Mouse (Mus musculus) cortical plate, adult 2 months (tissue): ENCODE data around the gene 9030612E09Rik. TPM values are rescaled to one million over a fixed set of nuclear protein-coding genes. Genes with fewer than 3 reads are reported as not detected.

ENCODE experiments used
- H3K27ac ChIP-seq: fragments of 200-500 bp; 2 replicates; pipeline ENCODE4 v1.5.1; 2012; ENCODE audit warnings: low read length, control low read depth, inconsistent platforms; ENCODE audit not compliant: insufficient read depth
- H3K4me1 ChIP-seq: fragments of 200-500 bp; 2 replicates; pipeline ENCODE4 v1.6.1; 2011; ENCODE audit warnings: low read length; ENCODE audit not compliant: control insufficient read depth, insufficient read depth
- H3K4me3 ChIP-seq: fragments of 200-500 bp; 2 replicates; pipeline ENCODE4 v1.5.1; 2011; ENCODE audit warnings: mild to moderate bottlenecking, low read length, control low read depth; ENCODE audit not compliant: insufficient read depth
- CTCF ChIP-seq: fragments of 200-500 bp; IDR thresholded peaks from 2 replicates; pipeline ENCODE4 v1.5.1; 2011; ENCODE audit warnings: mild to moderate bottlenecking, control low read depth, low read length; ENCODE audit not compliant: insufficient read depth; ENCODE audit errors: extremely low read depth
- POLR2A ChIP-seq: fragments of 200-500 bp; IDR thresholded peaks from 2 replicates; pipeline ENCODE4 v1.6.1; 2011; ENCODE audit warnings: mild to moderate bottlenecking, low read length, control low read depth; ENCODE audit not compliant: insufficient read depth; ENCODE audit errors: extremely low read depth
- polyA plus RNA-seq: library from polyadenylated mRNA; depleted of rRNA; stranded (reverse); fragments of >200 nt; gene quantifications from 2 replicates; pipeline ENCODE4 v1.2.3, GENCODE M21; 2012; rRNA removed

9030612E09Rik gene
- polyA plus RNA-seq, 1 experiment: 3.7 TPM

- Histone ChIP-seq H3K4me3 (no peak overlapping the region), H3K4me1 (no peaks in the 10 kb centered on the region; the same call in 1 of the 2 replicates), H3K27ac (no peak overlapping the region)
- no peak for TF ChIP-seq POLR2A
- no peak for TF ChIP-seq CTCF
Observed at GRCm38 (mm10) chr10:43180313-43180912, 5.9 kb downstream of the 9030612E09Rik start.

- Histone ChIP-seq H3K4me1 (no peaks in the 10 kb centered on the region), H3K4me3 (no peak overlapping the region), H3K27ac (no peak overlapping the region)
- TF ChIP-seq CTCF (no peak), POLR2A (no peak)
Observed at GRCm38 (mm10) chr10:43200206-43200605, 25.7 kb downstream of the 9030612E09Rik start.

- TF ChIP-seq POLR2A: no peak
- TF ChIP-seq CTCF: no peak
- Histone ChIP-seq H3K27ac (no peak overlapping the region), H3K4me3 (no peak overlapping the region), H3K4me1 (no peaks in the 10 kb centered on the region)
Observed at GRCm38 (mm10) chr10:43203865-43204264, 29.4 kb downstream of the 9030612E09Rik start.

- H3K4me1 ChIP-seq: no peaks in the 10 kb centered on the region
- H3K27ac ChIP-seq: no peak overlapping the region
- H3K4me3 ChIP-seq: no peak overlapping the region
- no peak for TF ChIP-seq POLR2A
- peak; percentile 19; the same call in 1 of the 2 replicates for TF ChIP-seq CTCF
Observed at GRCm38 (mm10) chr10:43211866-43212265, 37.4 kb downstream of the 9030612E09Rik start.

GRCm38 (mm10) chr10:43217361-43217900 is 42.9 kb downstream of the 9030612E09Rik start:
- H3K4me3 ChIP-seq: no peak overlapping the region
- H3K27ac ChIP-seq: no peak overlapping the region
- H3K4me1 ChIP-seq: peaks cover 2% of the 10 kb centered on the region; the same call in 1 of the 2 replicates
- TF ChIP-seq CTCF (no peak), POLR2A (no peak)

GRCm38 (mm10) chr10:43220479-43220878 is 46.0 kb downstream of the 9030612E09Rik start:
- TF ChIP-seq CTCF (no peak), POLR2A (no peak)
- peak overlapping the region; percentile 96 for H3K27ac ChIP-seq
- H3K4me3 ChIP-seq: peak overlapping the region; percentile 88
- H3K4me1 ChIP-seq: peaks cover 2% of the 10 kb centered on the region; the same call in 1 of the 2 replicates

GRCm38 (mm10) chr10:43220910-43221625 is 46.6 kb downstream of the 9030612E09Rik start, which contains the start of gene Pdss2:
Gene Pdss2, plus strand, starts transcription at chr10:43221486.
- Histone ChIP-seq H3K27ac (peak within 1 kb of the TSS; percentile 96), H3K4me3 (peak within 1 kb of the TSS; percentile 88), H3K4me1 (peaks cover 2% of the 10 kb centered on the region; the same call in 1 of the 2 replicates)
- TF ChIP-seq CTCF (no peak), POLR2A (peak; percentile 98)

GRCm38 (mm10) chr10:43221659-43222058 is 47.2 kb downstream of the 9030612E09Rik start:
- Histone ChIP-seq H3K27ac (no peak overlapping the region), H3K4me3 (peak overlapping the region; percentile 88), H3K4me1 (peaks cover 2% of the 10 kb centered on the region; the same call in 1 of the 2 replicates)
- no peak for TF ChIP-seq POLR2A
- no peak for TF ChIP-seq CTCF

- Histone ChIP-seq H3K27ac (no peak overlapping the region), H3K4me1 (peaks cover 2% of the 10 kb centered on the region; the same call in 1 of the 2 replicates), H3K4me3 (no peak overlapping the region)
- TF ChIP-seq POLR2A: no peak
- no peak for TF ChIP-seq CTCF
Observed at GRCm38 (mm10) chr10:43223391-43223790, 48.9 kb downstream of the 9030612E09Rik start.

Other genes starting within 250 kb of the 9030612E09Rik start
- gene Sobp, start 174 bp upstream of the 9030612E09Rik start, polyA plus RNA-seq: 21.9 and 24.3 TPM in 2 replicates
- 12.1 and 14.0 TPM in 2 replicates for gene Pdss2, start 46.8 kb downstream of the 9030612E09Rik start, polyA plus RNA-seq